Mouse (Mus musculus): ENCODE measurements around the gene Was.
A peak's percentile ranks its signal among the peaks of the same experiment; 100 is the strongest.
"Not testable (repeated sequence)": the region's sequence is repeated elsewhere in the genome, so short reads cannot be mapped to it uniquely, and the experiment has no call there.

The Was gene

GRCm38 (mm10) chrX:8090346-8090953, at the start of gene Was:
TSS of gene Was (minus strand) at chrX:8090498.
- DNase-seq (ENCODE audit: low spot score in 2 of 2): no peak

GRCm38 (mm10) chrX:8139480-8139879, 49.2 kb upstream of the Was start:
- no peak for DNase-seq (ENCODE audit: low spot score in 2 of 2)

- DNase-seq (ENCODE audit: low spot score in 2 of 2): no peak
These were observed 45.6 kb upstream of the Was start for GRCm38 (mm10) chrX:8135886-8136285.

GRCm38 (mm10) chrX:8132017-8132976, 42.0 kb upstream of the Was start, which contains the start of gene Wdr13:
TSS of gene Wdr13 (minus strand) at chrX:8132892.
- peak; percentile 89 to 93 for DNase-seq (ENCODE audit: low spot score in 2 of 2)

- no peak for DNase-seq (ENCODE audit: low spot score in 2 of 2)
These were observed 41.1 kb upstream of the Was start for GRCm38 (mm10) chrX:8131393-8131792.

- DNase-seq (ENCODE audit: low spot score in 2 of 2): no peak
These were observed 34.9 kb upstream of the Was start for GRCm38 (mm10) chrX:8125235-8125634.

GRCm38 (mm10) chrX:8123821-8124470, 33.6 kb upstream of the Was start:
- DNase-seq (ENCODE audit: low spot score in 2 of 2): no peak

GRCm38 (mm10) chrX:8117264-8117663, 27.0 kb upstream of the Was start:
- DNase-seq (ENCODE audit: low spot score in 2 of 2): no peak

- DNase-seq (ENCODE audit: low spot score in 2 of 2): no peak
These were observed 25.0 kb upstream of the Was start for GRCm38 (mm10) chrX:8115275-8115674.

GRCm38 (mm10) chrX:8105019-8105418, 14.7 kb upstream of the Was start:
- DNase-seq (ENCODE audit: low spot score in 2 of 2): no peak

GRCm38 (mm10) chrX:8102213-8102668, 11.9 kb upstream of the Was start:
- DNase-seq (ENCODE audit: low spot score in 2 of 2): no peak

- DNase-seq (ENCODE audit: low spot score in 2 of 2): peak; percentile 32 to 59
These were observed 10.7 kb upstream of the Was start for GRCm38 (mm10) chrX:8101017-8101416.

GRCm38 (mm10) chrX:8099435-8099834, 9.1 kb upstream of the Was start:
- no peak for DNase-seq (ENCODE audit: low spot score in 2 of 2)

GRCm38 (mm10) chrX:8096787-8097242, 6.5 kb upstream of the Was start:
- peak; percentile 93 to 97 for DNase-seq (ENCODE audit: low spot score in 2 of 2)

- peak; percentile 82 to 89 for DNase-seq (ENCODE audit: low spot score in 2 of 2)
These were observed 5.9 kb upstream of the Was start for GRCm38 (mm10) chrX:8096068-8096786.

GRCm38 (mm10) chrX:8095546-8095945, 5.2 kb upstream of the Was start:
- DNase-seq (ENCODE audit: low spot score in 2 of 2): no peak

GRCm38 (mm10) chrX:8090954-8091347, 653 bp upstream of the Was start:
- not testable (repeated sequence) for DNase-seq (ENCODE audit: low spot score in 2 of 2)

- DNase-seq (ENCODE audit: low spot score in 2 of 2): no peak
These were observed 552 bp downstream of the Was start for GRCm38 (mm10) chrX:8089746-8090145.

- no peak for DNase-seq (ENCODE audit: low spot score in 2 of 2)
These were observed 4.7 kb downstream of the Was start for GRCm38 (mm10) chrX:8085611-8086010.

- no peak for DNase-seq (ENCODE audit: low spot score in 2 of 2)
These were observed 5.5 kb downstream of the Was start for GRCm38 (mm10) chrX:8084771-8085259.

GRCm38 (mm10) chrX:8075104-8075503, 15.2 kb downstream of the Was start:
- DNase-seq (ENCODE audit: low spot score in 2 of 2): no peak
